Mouse (Mus musculus) right cerebral cortex, adult 2 months (tissue): Measurements from ENCODE around the gene Pak1ip1.
A peak's percentile ranks its signal among the peaks of the same experiment; 100 is the strongest.
"Not testable (repeated sequence)": the region's sequence is repeated elsewhere in the genome, so short reads cannot be mapped to it uniquely, and the experiment has no call there.

Experiments
- DNase-seq, 2 experiments: peaks; one replicate each; pipeline ENCODE4 v3.0.0; 2021 to 2022; ENCODE audit warnings: low spot score in 2 of 2

Pak1ip1 gene

DNA sequence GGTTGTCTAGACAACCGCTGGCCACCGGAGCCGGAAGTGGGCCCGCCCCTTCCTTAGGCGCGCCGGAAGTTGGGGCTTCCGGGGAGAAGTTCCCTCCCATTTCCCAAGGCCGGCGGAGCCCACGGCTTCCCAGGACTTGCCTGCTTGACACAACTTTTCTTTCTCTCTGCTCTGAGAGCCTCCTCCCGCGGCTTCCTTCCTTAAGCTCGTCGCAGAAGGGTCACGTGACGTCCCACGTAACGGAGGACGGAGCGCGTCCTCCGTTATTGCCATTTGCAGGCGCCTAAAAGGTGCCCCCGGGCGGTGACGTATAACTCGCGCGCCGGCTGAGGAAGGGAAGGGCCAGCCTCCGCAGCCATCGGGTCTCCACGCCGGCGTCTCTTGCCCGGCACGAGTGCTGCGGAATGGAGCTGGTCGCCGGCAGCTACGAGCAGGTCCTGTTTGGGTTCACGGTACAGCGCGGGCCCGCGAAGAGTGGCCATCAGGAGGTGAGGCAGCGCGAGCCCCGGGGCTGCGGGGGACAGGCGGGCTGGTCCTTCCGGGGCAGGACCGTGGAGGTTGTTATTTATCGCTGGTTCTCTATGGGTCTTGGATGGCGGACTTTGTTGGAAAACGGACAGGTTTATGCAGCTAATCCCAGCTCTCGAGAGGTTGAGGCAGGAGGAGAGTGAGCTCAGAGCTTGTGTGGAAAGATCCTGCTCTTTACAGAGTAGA is at the start of gene Pak1ip1:
Gene Pak1ip1, plus strand, starts transcription at position 98 of the 714 bp plus-strand sequence.
- peak; percentile 94 to 95 for DNase-seq

DNA sequence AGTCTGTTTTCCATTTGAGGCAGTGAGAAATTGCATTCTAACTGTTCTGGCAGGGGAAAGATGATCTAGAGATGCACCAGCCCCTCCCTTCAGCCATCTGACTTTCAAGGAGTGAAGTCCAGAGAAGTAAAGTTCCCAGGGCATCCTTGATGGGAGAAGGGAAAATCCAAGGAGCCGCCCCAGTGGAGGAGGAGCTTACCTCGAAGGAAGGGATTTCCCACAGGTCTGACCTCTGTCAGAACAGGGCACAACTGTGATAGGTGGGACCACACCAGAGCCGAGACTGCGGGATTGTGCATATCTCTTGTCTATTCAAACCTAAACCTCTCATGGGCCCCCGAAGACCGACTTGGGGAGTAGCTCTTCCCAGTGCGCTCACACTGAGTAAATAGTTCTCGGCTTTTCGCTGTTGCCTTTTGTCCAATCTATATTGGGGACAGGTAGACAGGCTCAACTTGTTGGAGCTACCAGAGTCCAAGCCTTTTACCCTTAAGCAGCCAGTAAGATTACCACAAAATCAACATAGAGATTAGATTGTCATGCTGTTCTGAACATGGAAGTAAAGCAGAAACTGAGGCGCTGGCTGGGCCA is 49.3 kb upstream of the Pak1ip1 start:
- no peak for DNase-seq

DNA sequence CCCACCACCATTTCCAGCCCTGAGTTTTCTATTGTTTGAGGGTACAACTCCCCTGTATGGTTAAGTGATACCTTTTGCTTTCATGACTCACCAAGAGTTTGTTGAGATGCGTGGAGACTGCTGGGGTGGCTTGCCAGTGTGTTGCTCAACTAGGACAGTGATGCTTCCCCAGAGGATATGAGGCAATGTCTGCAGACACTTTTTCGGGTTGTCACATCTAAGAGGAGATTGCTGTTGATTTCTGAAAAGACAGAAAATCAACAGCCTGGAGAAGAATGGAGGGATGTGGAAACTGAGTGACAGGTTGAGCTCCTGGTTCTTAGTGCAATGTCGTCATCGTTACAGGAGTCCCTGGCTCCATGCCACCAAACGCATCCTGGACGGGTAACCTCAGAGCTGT is 47.6 kb upstream of the Pak1ip1 start:
- no peak for DNase-seq

DNA sequence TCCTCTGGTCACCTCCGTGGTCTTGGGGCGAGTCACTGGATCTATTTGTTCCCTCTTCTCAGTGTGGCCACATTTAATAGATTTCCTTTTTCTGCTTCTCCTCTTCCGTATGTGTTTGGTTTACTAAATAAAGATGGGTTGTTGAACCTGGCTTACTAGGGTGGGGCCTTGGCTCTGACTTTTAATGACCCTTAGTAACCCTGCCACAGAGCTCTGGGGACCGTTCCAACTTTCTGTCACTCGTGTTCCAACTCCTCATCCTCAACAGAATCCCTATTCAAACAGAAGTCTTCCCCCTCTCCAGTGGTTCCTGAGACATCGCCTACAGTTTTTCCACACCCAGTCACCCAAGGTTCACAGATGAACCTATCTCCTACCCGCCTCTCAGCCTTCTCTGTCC is 45.0 kb upstream of the Pak1ip1 start:
- no peak for DNase-seq

DNA sequence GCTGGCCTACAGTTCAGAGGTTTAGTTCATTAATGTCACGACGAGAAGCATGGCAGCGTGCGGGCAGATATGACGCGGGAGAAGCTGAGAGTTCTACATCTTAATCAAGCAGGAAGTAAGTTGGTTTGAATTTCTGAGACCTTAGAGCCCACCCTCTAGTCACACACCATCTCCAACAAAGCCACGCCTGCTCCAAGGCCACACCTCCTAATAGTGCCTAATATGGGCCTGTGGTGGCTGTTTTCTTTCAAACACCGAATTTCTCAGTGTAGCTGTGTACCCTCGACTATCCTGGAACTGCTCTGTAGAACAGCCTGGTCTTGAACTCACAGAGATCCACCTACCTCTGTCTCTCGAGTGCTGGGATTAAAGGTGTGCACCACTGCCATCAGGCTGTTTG is 33.2 kb upstream of the Pak1ip1 start:
- DNase-seq: no peak

DNA sequence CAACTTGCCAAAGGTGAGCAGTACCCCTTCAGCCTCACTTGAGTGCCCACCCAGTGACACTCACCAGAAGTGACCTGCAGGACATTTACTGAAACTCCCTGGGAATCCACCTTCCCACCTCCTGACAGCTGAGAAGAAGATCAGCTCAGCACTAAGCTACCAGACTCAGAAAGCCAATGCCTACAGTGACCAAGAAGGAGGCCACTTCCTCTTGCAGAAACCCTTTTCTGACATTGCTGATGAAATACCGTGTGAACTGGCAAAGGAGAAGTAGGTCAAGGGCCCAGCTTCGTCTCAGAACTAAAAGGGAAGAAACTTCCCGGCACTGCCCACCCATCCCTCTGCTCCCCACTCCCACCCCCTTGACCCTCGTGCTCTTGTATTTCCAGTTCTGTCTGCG is 32.3 kb upstream of the Pak1ip1 start:
- no peak for DNase-seq

DNA sequence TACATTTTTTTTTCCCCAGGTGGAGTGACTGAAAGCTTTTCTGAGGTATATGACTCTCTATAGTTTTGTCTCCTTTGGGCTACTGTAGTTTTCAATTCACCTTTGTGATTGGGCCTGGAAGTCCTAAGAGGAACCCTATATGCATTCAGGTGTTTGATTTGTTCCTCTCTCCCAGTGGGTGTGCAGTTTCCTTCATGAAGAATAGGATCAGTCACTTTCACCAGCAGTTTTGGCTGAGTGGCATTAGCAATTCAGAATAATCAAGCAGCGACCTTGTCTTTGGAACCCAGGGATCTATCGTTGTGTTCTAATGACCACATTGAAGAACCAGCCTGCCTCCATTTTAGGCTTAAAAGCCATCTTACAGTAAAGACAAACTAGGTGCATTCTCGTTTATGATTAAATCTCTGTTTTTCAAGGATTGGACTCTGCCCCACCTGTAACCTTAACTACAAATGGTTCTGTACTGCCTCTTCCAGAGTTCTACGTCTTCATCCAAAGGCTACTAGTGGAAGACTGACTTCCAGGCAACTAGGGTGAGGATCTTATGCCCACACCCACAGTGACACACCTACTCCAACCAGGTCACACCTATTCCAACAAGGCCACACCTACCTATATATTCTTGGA is 30.9 kb upstream of the Pak1ip1 start:
- DNase-seq: no peak

DNA sequence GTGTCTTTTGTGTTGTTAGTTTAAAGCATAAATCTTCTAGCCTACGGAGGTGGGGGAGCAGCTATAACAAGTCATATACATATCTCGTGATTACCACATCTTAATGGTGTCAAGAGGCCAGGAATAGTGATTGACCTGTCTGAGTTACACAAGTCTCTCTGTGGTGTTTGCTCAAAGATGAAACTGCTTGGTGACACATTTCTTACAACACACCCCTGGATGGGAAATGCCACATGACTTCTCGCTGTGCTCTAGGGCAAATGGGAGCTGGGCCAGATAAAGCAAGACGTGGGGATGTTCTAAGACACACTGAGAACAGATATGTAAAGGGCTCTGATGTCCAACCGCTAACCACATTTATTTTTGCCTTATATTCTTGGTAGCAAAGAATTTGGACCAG is 29.6 kb upstream of the Pak1ip1 start:
- DNase-seq: no peak

DNA sequence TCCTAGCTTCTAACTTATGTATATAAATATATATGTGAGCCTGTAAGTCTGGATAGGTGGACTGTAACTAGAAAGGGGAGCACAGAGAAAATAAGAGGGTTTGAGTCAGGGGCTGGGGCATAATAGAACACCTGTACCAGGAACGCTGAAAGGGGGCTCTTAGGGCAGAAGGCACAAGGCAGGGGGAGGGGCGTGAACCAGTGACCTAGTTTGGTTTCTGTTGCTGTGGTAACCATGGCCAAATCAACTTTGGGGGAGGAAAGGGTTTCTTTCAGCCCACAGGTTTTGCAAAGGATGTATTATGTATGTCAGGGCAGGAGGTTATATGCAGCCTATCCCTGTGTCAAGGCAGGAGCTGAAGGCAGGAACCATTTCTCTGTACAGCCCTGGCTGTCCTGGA is 29.0 kb upstream of the Pak1ip1 start:
- DNase-seq: no peak

DNA sequence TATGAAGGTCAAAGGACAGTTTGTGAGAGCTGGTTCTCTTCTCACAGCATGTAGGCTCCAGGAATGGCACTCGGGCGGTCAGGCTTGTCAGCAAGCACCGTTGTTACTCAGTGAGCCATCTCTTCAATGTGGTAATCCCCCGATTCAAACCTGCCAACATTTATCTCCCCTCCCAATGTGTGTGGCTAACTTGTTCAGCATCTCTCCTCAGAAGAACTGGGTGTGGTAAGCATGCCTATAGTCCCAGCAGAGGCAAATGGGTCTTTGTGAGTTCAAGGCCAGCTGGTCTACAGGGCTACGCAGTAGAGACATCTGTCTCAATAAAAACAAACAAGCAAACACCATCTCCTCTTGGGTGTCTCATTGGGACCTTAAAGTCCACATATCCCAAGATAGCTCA is 27.8 kb upstream of the Pak1ip1 start:
- no peak for DNase-seq

DNA sequence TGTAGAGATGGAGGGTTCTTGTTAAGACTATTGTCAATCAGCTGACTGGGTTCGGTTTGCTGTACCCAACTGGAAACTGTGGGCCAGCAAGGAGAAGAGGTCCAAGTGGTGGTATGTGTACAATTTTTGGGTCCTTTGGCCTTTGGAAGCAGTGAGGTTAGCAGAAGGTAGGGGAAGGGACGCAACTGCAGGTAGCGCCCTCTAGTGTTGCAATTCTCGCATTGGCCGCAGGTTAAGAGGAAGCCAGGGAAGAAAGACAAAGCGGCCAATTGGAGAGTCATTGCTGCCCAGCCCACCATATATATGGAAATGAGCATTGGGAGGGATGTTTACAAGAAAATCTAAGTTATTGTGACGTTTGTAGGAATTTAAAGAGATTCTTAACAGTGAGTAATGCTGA is 23.2 kb upstream of the Pak1ip1 start:
- peak; percentile 14 to 48 for DNase-seq

DNA sequence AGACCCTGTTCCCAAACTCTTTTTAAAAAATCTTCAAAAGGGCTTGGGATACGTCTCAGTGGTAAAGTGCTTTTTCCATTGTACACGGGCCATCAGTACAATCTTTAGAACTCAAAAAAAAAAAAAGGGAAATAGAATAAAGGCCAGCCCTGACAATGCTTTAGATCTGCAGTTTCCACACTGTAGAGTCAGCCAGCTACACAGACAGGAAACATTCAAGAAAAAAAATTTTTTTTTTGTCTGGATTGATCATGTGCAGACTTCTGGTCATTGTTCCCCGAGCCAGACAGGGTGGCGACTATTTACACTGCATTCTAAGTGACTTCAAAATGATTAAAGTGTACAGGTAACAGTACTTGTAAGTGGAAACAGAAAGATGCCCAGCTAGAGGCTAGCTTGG is 22.2 kb upstream of the Pak1ip1 start:
- DNase-seq: no peak

DNA sequence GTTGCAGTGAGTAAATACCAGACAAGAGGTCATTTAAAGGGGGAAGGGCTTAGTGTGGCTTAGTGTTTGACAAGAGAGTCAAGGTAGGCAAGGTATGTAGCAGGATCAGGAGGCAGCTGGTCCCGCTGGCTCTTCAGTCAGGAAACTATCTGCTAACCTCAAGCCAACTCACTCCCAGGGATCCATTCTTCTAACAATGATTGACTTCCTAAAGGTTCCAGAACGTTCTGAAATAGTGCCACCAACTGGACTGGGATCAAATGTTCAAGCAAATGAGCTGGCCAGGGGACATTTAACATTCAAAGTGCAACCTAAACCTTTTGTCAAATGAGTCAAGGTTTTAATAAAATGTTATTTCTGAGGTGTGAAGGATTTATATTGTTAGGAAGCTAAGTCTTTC is 21.5 kb upstream of the Pak1ip1 start:
- no peak for DNase-seq

DNA sequence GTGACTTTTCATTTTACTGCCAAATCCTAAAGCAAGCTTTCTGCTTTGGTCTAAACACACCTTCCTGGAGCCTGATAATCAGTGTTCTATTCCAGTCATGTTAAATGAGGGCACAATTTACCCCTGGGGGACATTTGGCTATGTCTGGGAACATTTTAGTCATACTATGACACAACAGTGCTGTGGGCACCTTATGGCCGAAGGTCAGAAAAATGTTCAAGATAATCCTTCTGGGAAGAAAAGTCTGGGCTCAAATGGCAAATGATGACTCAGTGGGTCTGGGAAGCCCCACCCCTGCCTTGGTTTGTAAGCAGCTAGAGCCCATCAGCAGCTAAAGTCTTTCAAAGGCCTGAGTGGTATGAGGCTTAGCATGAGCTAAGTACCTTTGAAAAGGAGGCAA is 18.1 kb upstream of the Pak1ip1 start:
- DNase-seq: no peak

DNA sequence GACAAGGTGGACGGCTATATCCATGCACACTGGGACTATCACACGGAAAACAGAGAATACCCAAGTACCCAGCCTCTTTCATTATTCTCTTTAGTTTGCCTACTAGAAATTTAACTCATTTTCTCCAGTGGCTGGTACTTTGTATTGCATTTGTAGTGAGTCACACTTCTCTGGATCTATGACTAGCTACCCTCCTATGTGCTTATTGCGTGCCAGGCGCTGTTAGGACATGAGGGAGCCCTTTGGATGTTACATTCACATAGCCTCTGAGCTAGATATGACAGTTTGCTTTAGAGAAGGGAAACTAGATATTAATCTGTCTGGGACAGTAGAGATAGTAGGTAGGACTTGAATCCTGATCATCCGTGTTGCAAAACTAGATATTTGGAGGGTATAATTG is 14.7 kb upstream of the Pak1ip1 start:
- DNase-seq: no peak

DNA sequence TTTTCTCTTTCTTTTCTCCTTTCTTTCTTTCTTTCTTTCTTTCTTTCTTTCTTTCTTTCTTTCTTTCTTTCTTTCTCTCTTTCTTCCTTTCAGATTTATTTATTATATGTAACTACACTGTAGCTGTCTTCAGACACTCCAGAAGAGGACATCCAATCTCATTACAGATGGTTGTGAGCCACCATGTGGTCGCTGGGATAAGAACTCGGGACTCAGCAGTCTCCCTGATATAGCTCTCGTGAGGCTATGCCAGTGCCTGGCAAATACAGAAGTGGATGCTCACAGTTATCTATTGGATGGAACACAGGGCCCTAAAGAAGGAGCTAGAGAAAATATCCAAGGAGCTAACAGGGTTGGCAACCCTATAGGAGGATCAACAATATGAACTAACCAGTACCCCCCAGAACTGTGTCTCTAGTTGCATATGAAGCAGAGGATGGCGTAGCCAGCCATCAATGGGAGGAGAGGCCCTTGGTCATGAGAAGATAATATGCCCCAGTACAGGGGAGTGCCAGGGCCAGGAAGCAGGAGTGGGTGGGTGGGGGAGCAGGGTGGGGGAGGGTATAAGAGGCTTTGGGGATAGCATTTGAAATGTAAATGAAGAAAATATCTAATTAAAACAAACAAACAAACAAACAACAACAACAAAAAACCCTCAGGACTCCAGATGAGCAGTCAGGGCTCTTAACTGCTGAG is 13.1 kb upstream of the Pak1ip1 start:
- DNase-seq: not testable (repeated sequence)

DNA sequence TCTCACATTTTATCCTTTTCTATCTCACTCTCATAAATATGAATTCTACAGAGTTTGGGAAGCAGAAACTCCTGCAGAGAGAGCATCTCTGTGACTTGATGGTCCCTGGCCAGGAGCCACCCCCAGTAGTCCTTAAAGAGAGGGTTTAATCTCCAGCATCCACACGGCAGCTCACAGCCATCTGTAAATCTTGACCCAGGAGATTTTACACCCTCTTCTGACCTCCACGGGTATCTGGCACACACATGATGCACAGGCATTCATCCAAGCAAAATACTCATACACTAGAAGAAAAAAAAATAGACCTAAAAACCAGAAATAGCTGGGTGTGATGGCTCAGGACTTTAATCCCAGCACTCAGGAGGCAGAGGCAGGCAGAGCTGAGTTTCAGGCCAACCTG is 12.4 kb upstream of the Pak1ip1 start:
- DNase-seq: no peak

DNA sequence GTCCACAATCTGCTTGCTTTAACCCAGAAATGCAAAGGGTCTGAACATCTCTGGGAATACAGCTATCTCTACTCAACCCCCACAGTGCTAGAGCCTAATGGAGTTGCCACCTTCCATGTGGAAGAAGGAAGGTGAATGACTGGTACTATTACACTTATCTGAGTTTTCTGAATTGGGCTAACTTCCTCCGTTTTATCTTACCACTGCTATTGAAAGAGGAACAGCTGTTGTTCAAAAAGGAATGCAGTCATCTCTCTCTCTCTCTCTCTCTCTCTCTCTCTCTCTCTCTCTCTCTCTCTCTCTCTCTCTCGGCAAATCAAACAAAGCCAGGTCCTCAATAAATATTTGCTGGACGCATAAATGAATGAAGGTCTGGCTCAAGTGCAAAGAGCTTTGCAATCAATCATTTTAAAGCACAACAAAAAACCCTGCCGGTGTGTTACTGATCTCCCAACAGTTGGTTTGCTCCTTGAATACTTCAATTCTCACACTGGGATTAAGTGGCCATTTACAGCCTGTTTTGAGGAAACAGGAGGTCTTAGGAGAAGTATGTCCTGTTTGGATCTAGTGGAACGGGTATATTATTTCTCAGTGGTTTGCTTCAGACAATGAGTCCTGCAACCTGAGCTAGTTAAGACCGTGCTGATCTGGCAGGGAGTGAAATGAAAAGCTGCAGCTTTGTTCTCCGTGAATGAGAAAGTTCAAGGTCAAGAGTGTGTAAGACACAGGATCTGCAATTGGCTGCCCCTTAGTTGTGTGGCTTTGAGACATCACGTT is 6.1 kb upstream of the Pak1ip1 start:
- no peak for DNase-seq

DNA sequence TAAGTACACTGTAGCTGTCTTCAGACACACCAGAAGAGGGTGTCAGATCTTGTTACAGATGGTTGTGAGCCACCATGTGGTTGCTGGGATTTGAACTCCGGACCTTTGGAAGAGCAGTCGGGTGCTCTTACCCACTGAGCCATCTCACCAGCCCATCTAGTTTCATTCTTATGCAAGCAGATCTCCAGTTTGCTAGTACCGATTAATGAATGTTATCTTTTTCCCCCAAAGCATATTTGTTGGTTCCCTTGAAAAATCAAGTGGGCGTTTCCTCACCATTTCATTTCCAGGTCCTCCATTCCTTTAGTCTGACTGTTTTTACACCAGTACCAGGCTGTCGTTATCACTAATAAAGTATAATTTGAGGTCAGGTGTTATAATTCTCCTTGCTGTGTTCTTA is 2.3 kb upstream of the Pak1ip1 start:
- DNase-seq: not testable (repeated sequence)

DNA sequence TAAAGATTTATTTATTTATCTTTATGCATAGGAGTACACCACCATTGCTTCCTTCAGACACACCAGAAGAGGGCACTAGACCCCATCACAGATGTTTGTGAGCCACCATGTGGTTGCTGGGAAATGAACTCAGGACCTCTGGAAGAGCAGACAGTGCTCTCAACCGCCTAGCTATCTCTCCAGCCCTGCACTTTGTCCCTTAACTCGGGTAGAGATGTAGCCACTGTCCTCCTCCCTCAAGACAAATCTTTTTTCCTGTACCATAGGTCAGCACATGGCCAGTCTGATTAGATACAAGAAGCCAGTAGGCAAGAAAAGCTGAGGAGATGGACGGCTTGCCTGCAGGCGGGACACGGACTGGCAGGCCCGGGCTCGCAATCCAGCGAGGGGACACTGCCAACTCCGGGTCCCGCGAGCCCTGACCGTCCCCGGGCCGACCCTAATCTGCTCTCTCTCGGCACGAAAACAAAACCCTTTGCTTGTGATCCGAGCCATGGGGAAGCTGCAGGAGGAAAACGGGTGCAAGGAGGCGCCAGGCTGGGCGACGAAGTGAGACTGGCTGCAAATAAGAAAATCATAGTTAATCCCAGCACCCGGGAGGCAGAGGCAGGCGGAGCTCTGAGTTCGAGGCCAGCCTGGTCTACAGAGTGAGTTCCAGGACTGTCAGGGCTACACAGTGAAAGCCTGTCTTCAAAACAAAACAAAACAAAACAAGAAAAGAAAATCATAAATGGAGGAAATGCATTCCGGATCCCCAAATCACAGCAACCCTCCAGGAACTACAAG is 490 bp upstream of the Pak1ip1 start:
- peak; percentile 26 to 31 for DNase-seq

DNA sequence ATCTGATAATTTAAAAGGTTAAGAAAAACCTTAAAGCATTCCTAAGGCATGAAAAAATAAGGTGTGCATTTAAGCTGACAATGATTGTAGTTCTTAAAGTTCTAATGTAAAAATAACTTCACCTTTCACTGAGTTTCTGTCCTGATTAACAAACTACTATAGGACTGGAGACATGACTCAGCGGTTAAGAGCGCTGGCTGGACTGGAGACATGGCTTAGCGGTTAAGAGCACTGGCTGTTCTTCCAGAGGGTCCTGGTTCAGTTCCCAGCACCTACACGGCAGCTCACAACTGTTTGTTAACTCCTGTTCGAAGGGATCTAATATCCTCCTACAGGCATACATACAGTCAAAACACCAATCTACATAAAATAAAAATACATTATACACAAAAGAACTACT is 1.2 kb downstream of the Pak1ip1 start:
- DNase-seq: no peak
